ENCODE assay signal across 24 mouse cellular contexts in genomic region chr1:77441401-77441800, GRCm38 (mm10).
DNase-seq lines count a peak whose midpoint lies in the region; ATAC-seq and TF ChIP-seq lines count a peak whose summit lies in the region.
"Had no signal": no experiment of that assay in that cellular context is flagged by ENCODE, and none has a peak within 500 bp of the region (broad histone marks: within the 10 kb centered on the region; RNA-seq: fewer than 3 reads in every experiment).

No protein-coding gene starts in this region.

- H3K9me3 ChIP-seq in forebrain, embryonic 15.5 days = no peaks in the 10 kb centered on the region
- H3K9me3 ChIP-seq in forebrain, embryonic 14.5 days (replicated peaks; ENCODE audit: control insufficient read depth, low read length) = no peaks in the 10 kb centered on the region
- H3K9me3 ChIP-seq in hindbrain, postnatal 0 days (ENCODE audit: low read length) = no peaks in the 10 kb centered on the region
- H3K9me3 ChIP-seq in hindbrain, embryonic 11.5 days (ENCODE audit: control insufficient read depth, low read length) = no peaks in the 10 kb centered on the region
- H3K9me3 ChIP-seq in stomach, embryonic 16.5 days (replicated peaks; ENCODE audit: control insufficient read depth, low read length) = no peaks in the 10 kb centered on the region
- H3K9me3 ChIP-seq in stomach, postnatal 0 days (ENCODE audit: control insufficient read depth, low read length) = no peaks in the 10 kb centered on the region
- H3K9me3 ChIP-seq: embryonic facial prominence, embryonic 10.5 days; embryonic facial prominence, embryonic 15.5 days; intestine, embryonic 15.5 days; liver, embryonic 12.5 days; neural tube, embryonic 13.5 days had no signal

- H3K27me3 ChIP-seq in forebrain, embryonic 15.5 days = no peaks in the 10 kb centered on the region
- no peaks in the 10 kb centered on the region for H3K27me3 ChIP-seq in forebrain, embryonic 14.5 days (replicated peaks; ENCODE audit: control insufficient read depth, insufficient read depth, low read length)
- no peaks in the 10 kb centered on the region for H3K27me3 ChIP-seq in hindbrain, postnatal 0 days (ENCODE audit: insufficient read depth, low read length)
- no peaks in the 10 kb centered on the region for H3K27me3 ChIP-seq in hindbrain, embryonic 11.5 days (ENCODE audit: control insufficient read depth, insufficient read depth, low read length)
- no peaks in the 10 kb centered on the region for H3K27me3 ChIP-seq in stomach, embryonic 16.5 days (ENCODE audit: control insufficient read depth, insufficient read depth, low read length)
- H3K27me3 ChIP-seq in stomach, postnatal 0 days (ENCODE audit: control insufficient read depth, insufficient read depth, low read length) = no peaks in the 10 kb centered on the region
- H3K27me3 ChIP-seq: embryonic facial prominence, embryonic 15.5 days; intestine, embryonic 15.5 days; neural tube, embryonic 13.5 days had no signal

- 6% methylated on average over 4 of the region's 4 CpGs for WGBS in forebrain, embryonic 15.5 days
- 3% methylated on average over 4 of the region's 4 CpGs for WGBS in forebrain, embryonic 14.5 days
- WGBS in hindbrain, postnatal 0 days = 24% methylated on average over 4 of the region's 4 CpGs
- WGBS in hindbrain, embryonic 11.5 days = 5% methylated on average over 4 of the region's 4 CpGs
- 58% methylated on average over 4 of the region's 4 CpGs for WGBS in stomach, embryonic 16.5 days
- 67% methylated on average over 4 of the region's 4 CpGs for WGBS in stomach, postnatal 0 days

- no peak overlapping the region for H3K4me2 ChIP-seq in forebrain, embryonic 15.5 days (replicated peaks)
- H3K4me2 ChIP-seq in forebrain, embryonic 14.5 days (ENCODE audit: low read length) = no peak overlapping the region
- 0 out of 2 replicates have a peak overlapping the region, but pooled peaks have one; percentile 8 for H3K4me2 ChIP-seq in hindbrain, postnatal 0 days (ENCODE audit: low read depth, low read length)
- no peak overlapping the region for H3K4me2 ChIP-seq in hindbrain, embryonic 11.5 days (replicated peaks; ENCODE audit: low read depth, low read length)
- no peak overlapping the region for H3K4me2 ChIP-seq in stomach, embryonic 16.5 days (ENCODE audit: low read depth, low read length)
- H3K4me2 ChIP-seq in stomach, postnatal 0 days (replicated peaks; ENCODE audit: low read depth) = no peak overlapping the region
- H3K4me2 ChIP-seq: embryonic facial prominence, embryonic 15.5 days; heart, embryonic 11.5 days; intestine, embryonic 15.5 days; liver, embryonic 12.5 days; midbrain, embryonic 11.5 days; neural tube, embryonic 13.5 days had no signal

- DNase-seq in forebrain, embryonic 14.5 days (ENCODE audit: low spot score) = no peak
- no peak for DNase-seq in hindbrain, postnatal 0 days (ENCODE audit: low spot score)
- no peak for DNase-seq in hindbrain, embryonic 11.5 days (ENCODE audit: low spot score)
- no peak for DNase-seq in stomach, postnatal 0 days (ENCODE audit: low spot score)
- no peak for DNase-seq in yolk sac, embryonic 10.5 days (ENCODE audit: low spot score)
- DNase-seq: adrenal gland, adult 8-10 months; cerebellum, adult 8-10 months; cerebellum, postnatal 25 days; heart, postnatal 4 days; kidney, adult 8-10 months; kidney, postnatal 10 days; left cerebral cortex, postnatal 4 days; liver, postnatal 0 days had no signal

- H3K36me3 ChIP-seq in forebrain, embryonic 15.5 days = 0 out of 2 replicates have a peak, but pooled peaks cover 5% of the 10 kb centered on the region
- H3K36me3 ChIP-seq in forebrain, embryonic 14.5 days (ENCODE audit: control insufficient read depth, insufficient read depth, low read length) = peaks cover 23% of the 10 kb centered on the region
- H3K36me3 ChIP-seq in hindbrain, postnatal 0 days (ENCODE audit: insufficient read depth, low read length) = no peaks in the 10 kb centered on the region
- H3K36me3 ChIP-seq in hindbrain, embryonic 11.5 days (ENCODE audit: control insufficient read depth, insufficient read depth, low read length) = no peaks in the 10 kb centered on the region
- no peaks in the 10 kb centered on the region for H3K36me3 ChIP-seq in stomach, embryonic 16.5 days (ENCODE audit: control insufficient read depth, insufficient read depth, low read length)
- no peaks in the 10 kb centered on the region for H3K36me3 ChIP-seq in stomach, postnatal 0 days (ENCODE audit: control insufficient read depth, insufficient read depth, low read length)
- H3K36me3 ChIP-seq: intestine, embryonic 15.5 days; liver, embryonic 12.5 days had no signal

- no peak for ATAC-seq in forebrain, embryonic 15.5 days (replicated peaks)
- ATAC-seq in forebrain, embryonic 14.5 days = no peak
- ATAC-seq in hindbrain, postnatal 0 days = no peak
- ATAC-seq in hindbrain, embryonic 11.5 days (ENCODE audit: low FRiP score) = no peak
- ATAC-seq in stomach, embryonic 16.5 days (ENCODE audit: insufficient read depth, low FRiP score) = no peak
- no peak for ATAC-seq in stomach, postnatal 0 days (ENCODE audit: low FRiP score, low TSS enrichment)
- ATAC-seq: CD4-positive, CD25-positive, alpha-beta regulatory T cell, adult 4 months; hindbrain, embryonic 16.5 days; intestine, embryonic 15.5 days; liver, embryonic 12.5 days; liver, postnatal 0 days had no signal

- H3K9ac ChIP-seq in forebrain, embryonic 15.5 days (replicated peaks) = no peak overlapping the region
- no peak overlapping the region for H3K9ac ChIP-seq in forebrain, embryonic 14.5 days (ENCODE audit: low read length)
- no peak overlapping the region for H3K9ac ChIP-seq in hindbrain, postnatal 0 days (replicated peaks; ENCODE audit: low read length)
- no peak overlapping the region for H3K9ac ChIP-seq in hindbrain, embryonic 11.5 days (ENCODE audit: low read depth, low read length)
- H3K9ac ChIP-seq in stomach, embryonic 16.5 days (ENCODE audit: low read length) = no peak overlapping the region
- no peak overlapping the region for H3K9ac ChIP-seq in stomach, postnatal 0 days (ENCODE audit: low read length)
- H3K9ac ChIP-seq: embryonic facial prominence, embryonic 15.5 days; intestine, embryonic 15.5 days; liver, embryonic 12.5 days; liver, postnatal 0 days; neural tube, embryonic 13.5 days had no signal

- no peak overlapping the region for H3K4me3 ChIP-seq in forebrain, embryonic 15.5 days
- H3K4me3 ChIP-seq in forebrain, embryonic 14.5 days (ENCODE audit: low read depth, low read length) = no peak overlapping the region
- H3K4me3 ChIP-seq in hindbrain, postnatal 0 days (ENCODE audit: low read length) = no peak overlapping the region
- H3K4me3 ChIP-seq in hindbrain, embryonic 11.5 days (ENCODE audit: low read depth, low read length) = no peak overlapping the region
- H3K4me3 ChIP-seq in stomach, embryonic 16.5 days (replicated peaks; ENCODE audit: low read length) = no peak overlapping the region
- H3K4me3 ChIP-seq in stomach, postnatal 0 days (ENCODE audit: low read depth, low read length) = no peak overlapping the region
- H3K4me3 ChIP-seq: embryonic facial prominence, embryonic 10.5 days; embryonic facial prominence, embryonic 15.5 days; intestine, embryonic 15.5 days; liver, embryonic 12.5 days; neural tube, embryonic 13.5 days had no signal

- peaks cover 71% of the 10 kb centered on the region for H3K4me1 ChIP-seq in forebrain, embryonic 15.5 days
- H3K4me1 ChIP-seq in forebrain, embryonic 14.5 days (ENCODE audit: control insufficient read depth, insufficient read depth, low read length) = peaks cover 59% of the 10 kb centered on the region
- H3K4me1 ChIP-seq in hindbrain, postnatal 0 days (ENCODE audit: insufficient read depth, low read length) = peaks cover 26% of the 10 kb centered on the region
- no peaks in the 10 kb centered on the region; the same call in 1 of the 2 replicates for H3K4me1 ChIP-seq in hindbrain, embryonic 11.5 days (replicated peaks; ENCODE audit: control insufficient read depth, insufficient read depth, low read length)
- H3K4me1 ChIP-seq in stomach, embryonic 16.5 days (ENCODE audit: control insufficient read depth, insufficient read depth, low read length) = peaks cover 9% of the 10 kb centered on the region
- no peaks in the 10 kb centered on the region for H3K4me1 ChIP-seq in stomach, postnatal 0 days (replicated peaks; ENCODE audit: control insufficient read depth, insufficient read depth)
- H3K4me1 ChIP-seq: embryonic facial prominence, embryonic 15.5 days; liver, embryonic 12.5 days had no signal

- TF ChIP-seq EP300 in stomach, postnatal 0 days (optimal IDR thresholded peaks at IDR 0.05) = no peak

- no peak for TF ChIP-seq CTCF in hindbrain, postnatal 0 days (IDR thresholded peaks at IDR 0.05; ENCODE audit: low read depth)
- TF ChIP-seq CTCF in stomach, postnatal 0 days (IDR thresholded peaks at IDR 0.05; ENCODE audit: low read depth) = no peak

- H3K27ac ChIP-seq in forebrain, embryonic 15.5 days (replicated peaks) = 0 out of 2 replicates have a peak overlapping the region, but pooled peaks have one; percentile 29
- H3K27ac ChIP-seq in forebrain, embryonic 14.5 days (ENCODE audit: low read depth, low read length) = no peak overlapping the region
- no peak overlapping the region for H3K27ac ChIP-seq in hindbrain, postnatal 0 days
- H3K27ac ChIP-seq in hindbrain, embryonic 11.5 days (ENCODE audit: low read depth, low read length) = no peak overlapping the region
- H3K27ac ChIP-seq in stomach, embryonic 16.5 days (ENCODE audit: low read length) = peak overlapping the region; percentile 50; the same call in 1 of the 2 replicates
- no peak overlapping the region for H3K27ac ChIP-seq in stomach, postnatal 0 days (replicated peaks)
- H3K27ac ChIP-seq: embryonic facial prominence, embryonic 10.5 days; embryonic facial prominence, embryonic 15.5 days; intestine, embryonic 15.5 days; liver, embryonic 12.5 days had no signal

Comparison
In these comparisons a context has a peak if more than half of its experiments do, and no peak if none do; other contexts are left out.
1. H3K27ac ChIP-seq: peak in forebrain, embryonic 15.5 days (single experiment) and stomach, embryonic 16.5 days (single experiment); none in forebrain, embryonic 14.5 days (single experiment), hindbrain, postnatal 0 days (single experiment), hindbrain, embryonic 11.5 days (single experiment) and stomach, postnatal 0 days (single experiment).